Mouse (Mus musculus) erythroblast, embryonic 14.5 days (primary cell): ENCODE measurements around the gene C1qtnf1.

Source experiments
- GATA1 ChIP-seq: IDR thresholded peaks from 2 replicates; pipeline ENCODE4 v1.6.1; 2012; ENCODE audit warnings: low read length, inconsistent platforms, mixed read lengths
- TAL1 ChIP-seq: IDR thresholded peaks from 3 replicates; pipeline ENCODE4 v1.6.1; 2012; ENCODE audit warnings: low read length, inconsistent platforms, mixed read lengths

DNA sequence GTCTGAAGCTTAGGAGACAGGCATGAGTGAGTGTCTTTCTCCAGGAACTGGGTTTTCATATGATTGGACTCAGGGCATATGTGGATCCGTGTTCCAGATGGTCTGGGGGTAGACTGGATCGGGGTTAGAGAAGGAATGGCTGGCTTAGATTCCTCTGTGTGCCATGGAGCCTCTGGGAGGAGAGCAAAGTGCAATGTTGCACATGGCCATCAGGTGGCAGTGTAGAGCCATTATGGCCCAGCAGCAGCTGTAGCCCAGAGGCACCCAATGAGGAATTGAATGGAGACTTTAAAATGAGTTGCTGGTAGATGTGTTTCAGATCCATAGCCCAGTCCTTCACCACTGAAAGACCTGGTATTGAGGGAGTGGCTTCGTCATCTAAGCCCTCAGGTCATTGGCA is 17.8 kb downstream of the C1qtnf1 start:
- TF ChIP-seq GATA1: no peak
- TF ChIP-seq TAL1: no peak
